Mouse (Mus musculus): Measurements from ENCODE around the gene Fip1l1.
A peak's percentile ranks its signal among the peaks of the same experiment; 100 is the strongest.

Fip1l1 gene

GRCm38 (mm10) chr5:74535240-74536021, at the start of gene Fip1l1:
TSS of gene Fip1l1 (plus strand) at chr5:74535449.
- DNase-seq = peak; percentile 93 to 96

- DNase-seq = no peak
Observed at GRCm38 (mm10) chr5:74492705-74493104, 42.5 kb upstream of the Fip1l1 start.

DNA sequence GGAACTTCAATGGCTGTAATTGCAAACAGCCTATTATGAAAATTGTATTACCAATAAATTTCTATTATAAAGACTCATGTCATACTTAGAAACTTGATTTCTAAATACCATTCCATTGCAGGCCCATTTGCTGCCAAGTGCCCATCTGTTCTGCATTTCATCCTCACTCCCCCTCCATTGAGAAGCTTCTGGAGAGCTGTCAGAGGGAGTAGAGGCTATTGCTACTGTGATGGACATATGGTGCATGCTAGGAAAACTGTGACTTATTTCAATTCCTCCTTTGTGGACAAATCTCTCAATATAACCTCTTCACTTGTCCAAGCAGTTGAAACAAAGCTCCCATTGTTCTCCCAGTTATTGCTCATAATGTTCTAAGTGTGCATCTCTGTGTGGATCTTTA, 23.6 kb upstream of the Fip1l1 start:
- peak; percentile 22 to 31 for DNase-seq

DNA sequence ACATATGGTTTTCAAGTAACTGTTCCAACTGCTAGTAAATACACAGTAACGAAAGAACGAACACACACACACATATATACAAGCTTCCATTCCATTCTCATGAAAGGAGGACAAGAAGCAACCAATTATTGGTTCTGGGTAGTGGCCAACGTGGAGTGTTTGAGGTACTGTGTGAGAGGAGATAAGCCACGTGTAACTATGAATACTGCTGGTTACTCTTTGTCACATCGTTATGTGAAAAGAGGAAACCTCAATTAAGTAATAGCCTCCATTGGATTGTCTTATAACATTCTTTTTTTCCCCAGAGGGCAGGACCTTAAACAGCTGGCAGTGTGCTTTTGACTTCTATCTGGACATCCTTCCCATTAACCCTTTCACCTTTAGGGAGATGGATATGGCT, 8.2 kb upstream of the Fip1l1 start:
- no peak for DNase-seq

DNA sequence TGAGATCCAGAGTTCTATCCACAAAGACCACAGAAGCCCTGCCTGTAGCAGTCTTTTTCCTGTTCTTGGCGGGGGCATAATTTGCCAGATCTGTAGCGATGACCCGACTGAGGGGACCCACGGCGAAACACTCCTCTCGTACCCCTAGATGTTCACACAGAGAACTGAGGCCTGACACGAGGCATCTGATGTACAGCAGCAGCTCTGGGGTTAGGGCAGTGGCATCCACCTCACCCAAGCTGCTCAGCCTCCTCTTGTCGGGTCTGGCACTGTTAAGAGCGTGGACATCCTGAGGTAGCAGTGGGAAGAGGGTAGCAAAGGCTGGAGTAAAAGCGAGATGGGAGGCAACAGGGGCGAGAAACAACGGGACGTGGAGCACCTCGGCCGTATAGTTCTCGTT, 4.5 kb upstream of the Fip1l1 start:
- DNase-seq = no peak

DNA sequence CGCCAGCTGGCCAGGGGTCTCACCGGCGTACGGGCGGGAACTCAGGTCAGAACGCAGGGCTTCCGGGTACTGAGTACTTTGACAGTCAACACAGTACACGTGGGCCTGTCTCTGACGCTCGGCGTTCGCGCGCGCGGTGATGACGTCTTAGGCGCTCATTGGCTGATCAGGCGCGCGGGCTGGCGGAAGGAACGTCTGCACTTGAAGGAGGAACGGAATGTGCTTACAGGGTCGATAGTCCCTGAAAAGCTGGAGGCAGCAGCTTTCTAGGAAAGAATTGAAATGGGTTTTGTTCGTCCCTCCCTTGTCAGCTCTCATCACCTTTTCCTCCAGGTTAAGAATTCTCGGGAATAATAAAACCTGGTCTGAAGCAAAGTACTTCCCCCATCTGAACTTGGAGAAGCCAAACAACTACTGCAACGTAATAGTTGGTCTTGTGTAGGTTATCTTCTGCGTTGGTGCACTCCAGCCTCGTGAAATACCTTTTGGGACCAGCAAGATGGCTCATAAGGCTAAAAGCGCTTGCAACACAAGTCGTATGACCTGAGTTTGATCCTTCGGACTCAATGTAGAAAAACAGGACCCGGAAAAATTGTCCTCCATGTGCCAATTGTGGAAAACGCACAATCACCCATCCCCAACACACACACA, 3.5 kb upstream of the Fip1l1 start, which contains the start of gene Scfd2:
Scfd2 (minus strand) TSS at position 130 of the 651 bp plus-strand sequence.
- DNase-seq = peak; percentile 98

- no peak for DNase-seq
Observed at GRCm38 (mm10) chr5:74536180-74536947, 1.1 kb downstream of the Fip1l1 start.

- DNase-seq = no peak
Observed at GRCm38 (mm10) chr5:74545606-74546005, 10.4 kb downstream of the Fip1l1 start.

- DNase-seq = no peak
Observed at GRCm38 (mm10) chr5:74549566-74549965, 14.3 kb downstream of the Fip1l1 start.

DNA sequence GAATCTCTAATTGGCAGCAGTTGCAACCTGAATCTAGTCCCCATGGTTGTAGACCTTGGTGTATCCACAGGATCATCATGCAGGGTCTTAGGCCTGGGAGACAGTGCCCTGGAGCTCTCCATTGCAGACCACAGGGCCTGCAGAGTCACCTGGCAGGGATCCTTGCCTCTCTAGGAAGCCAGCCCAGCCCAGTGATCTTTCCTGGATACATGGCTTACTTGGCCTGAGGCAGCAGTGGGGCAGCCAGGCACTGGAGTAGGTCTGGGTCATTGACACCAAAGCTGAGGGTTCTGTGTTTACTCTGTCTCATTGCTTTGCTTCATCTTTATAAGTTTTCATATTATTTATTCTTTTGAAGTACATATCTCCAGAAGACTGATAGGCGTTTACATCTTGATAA, 25.9 kb downstream of the Fip1l1 start:
- DNase-seq = no peak

DNA sequence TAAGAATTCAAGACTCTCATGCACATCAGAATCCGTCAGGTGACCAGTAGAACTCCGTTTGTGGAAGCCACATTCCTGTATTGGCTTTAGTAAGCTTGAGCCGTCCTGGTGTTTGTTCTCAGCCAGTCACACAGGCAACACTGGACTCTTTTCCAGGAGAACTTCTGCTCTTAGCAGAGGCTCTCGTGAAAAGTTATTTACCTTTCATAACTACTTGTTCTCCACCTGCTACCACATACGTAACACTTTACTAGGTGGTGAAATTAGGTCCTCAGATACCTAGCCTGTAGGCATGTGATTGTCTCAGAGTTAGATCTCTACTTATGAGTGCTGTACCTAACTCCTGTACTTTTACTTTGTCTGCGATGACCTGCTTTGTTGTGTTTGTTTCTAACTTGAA, 36.5 kb downstream of the Fip1l1 start:
- no peak for DNase-seq

GRCm38 (mm10) chr5:74589133-74589532, 53.9 kb downstream of the Fip1l1 start:
- no peak for DNase-seq

DNA sequence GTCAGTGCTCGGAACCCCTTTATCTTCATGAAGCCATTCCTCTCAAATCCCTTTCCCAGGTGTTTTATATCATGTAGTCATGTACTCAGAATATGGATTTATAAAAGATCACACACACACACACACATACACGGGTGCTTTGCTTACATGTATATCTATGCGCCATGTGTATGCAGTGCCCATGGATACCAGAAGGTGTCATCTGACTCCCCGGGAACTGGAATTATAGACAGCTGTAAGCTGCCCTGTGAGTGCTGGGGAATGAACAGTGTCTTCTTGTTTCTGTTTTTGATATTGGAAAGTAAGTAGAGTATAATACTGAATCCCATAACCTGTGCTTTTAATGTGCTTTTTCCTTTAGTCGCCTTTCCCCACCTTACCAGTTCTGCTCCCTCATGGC, 56.2 kb downstream of the Fip1l1 start:
- no peak for DNase-seq

GRCm38 (mm10) chr5:74593147-74593546, 57.9 kb downstream of the Fip1l1 start:
- peak in 1 of 2 experiments; percentile 17 for DNase-seq

- no peak for DNase-seq
Observed at GRCm38 (mm10) chr5:74600010-74600409, 64.8 kb downstream of the Fip1l1 start.

DNA sequence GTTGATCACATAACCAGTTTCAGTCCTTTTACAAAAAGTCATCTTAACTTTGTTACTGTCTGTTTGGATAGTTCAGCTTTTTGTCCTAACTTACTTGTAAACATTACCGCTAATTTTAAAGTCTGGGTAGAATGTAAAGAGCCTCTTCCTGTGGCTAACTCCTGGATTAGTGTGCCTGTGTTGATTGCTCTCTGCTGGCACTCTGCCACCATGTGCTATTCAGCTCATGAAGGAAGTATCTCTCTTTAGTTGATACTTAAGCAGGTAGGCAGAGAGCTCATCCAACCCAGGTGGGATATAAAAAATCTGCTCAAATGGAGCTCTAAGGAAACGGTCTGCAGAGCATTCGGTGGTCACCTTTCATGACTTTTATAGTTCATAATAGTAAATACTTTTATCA, 65.9 kb downstream of the Fip1l1 start:
- no peak for DNase-seq

GRCm38 (mm10) chr5:74601965-74602364, 66.7 kb downstream of the Fip1l1 start:
- DNase-seq = peak in 1 of 2 experiments; percentile 37

DNA sequence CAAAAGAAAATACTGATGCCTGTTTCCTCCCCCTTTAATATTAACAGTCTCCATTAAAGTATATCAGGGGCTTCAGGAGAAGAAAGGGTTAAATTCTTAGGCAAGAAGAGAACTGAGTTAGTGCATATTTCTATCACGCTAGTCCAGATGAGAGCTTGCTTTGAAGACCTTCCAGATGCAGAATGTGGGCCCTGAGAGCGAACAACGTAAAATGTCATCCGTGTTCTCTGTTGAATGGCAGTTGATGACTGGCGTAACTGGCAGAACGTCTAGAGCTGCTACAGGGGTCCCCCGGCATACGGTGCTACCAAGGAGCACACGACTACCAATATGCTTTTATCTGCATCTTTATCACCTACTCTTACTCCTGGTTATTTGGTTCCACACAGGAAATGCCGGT, 67.1 kb downstream of the Fip1l1 start:
- DNase-seq = no peak

DNA sequence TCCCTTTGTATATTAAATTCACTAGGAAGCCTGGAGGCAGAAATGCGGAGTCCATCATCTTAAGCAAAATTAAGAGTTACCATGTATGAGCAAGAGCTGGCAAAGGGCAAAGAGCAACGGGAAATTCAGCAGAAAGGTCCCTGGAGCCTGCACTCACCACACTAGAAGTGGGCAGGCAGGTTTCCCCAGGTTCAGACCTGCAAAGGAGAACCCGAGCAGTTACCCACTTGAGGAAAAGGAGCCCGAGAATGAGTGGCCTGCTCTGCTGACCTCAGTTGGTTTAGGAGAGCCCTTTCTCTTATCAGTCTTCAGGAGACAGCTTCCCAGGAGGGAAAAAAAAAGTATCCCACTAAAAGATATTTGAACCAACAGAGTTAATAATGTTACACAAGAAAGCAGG, 68.1 kb downstream of the Fip1l1 start:
- no peak for DNase-seq

DNA sequence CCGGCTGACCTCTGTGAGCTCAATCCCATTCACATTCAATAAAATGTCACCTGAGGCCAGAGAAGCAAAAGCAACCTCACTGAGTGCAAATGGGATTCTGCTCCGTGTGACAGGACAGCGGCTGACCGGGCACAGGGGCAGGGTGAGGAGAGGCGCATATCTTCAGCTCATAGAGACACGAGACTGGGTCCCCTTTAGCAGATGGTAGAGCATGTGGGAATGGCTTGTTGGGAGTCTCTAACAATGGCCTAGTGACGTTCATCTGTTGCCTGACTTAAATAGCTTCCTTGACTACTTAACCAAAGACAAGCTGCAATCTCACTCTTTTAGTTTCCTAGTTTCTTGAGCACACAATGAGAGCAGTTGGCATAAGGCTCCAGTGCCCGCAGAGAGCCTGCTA, 71.0 kb downstream of the Fip1l1 start:
- DNase-seq = no peak

- no peak for DNase-seq
Observed at GRCm38 (mm10) chr5:74610511-74610910, 75.3 kb downstream of the Fip1l1 start.

DNA sequence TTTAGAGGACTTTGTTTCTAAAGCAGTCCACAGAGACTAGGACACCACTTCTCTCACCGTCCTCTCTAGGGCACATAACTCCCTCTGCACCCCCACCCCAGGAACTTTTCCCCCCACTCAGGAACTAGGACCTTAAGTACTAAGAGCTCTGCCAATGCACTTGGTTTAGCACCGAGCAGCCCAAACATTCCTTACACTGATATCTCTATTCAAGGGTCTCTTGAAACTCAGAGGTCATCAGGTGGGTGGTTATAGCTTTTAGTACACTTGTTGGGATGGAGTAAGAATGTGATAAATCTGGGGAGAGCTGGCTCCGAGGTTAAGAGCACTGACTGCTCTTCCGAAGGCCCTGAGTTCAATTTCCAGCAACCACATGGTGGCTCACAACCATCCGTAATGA, 77.5 kb downstream of the Fip1l1 start:
- no peak for DNase-seq

- no peak for DNase-seq
Observed at GRCm38 (mm10) chr5:74613491-74614151, 78.4 kb downstream of the Fip1l1 start.

All from kidney, postnatal 4 days (tissue).